Mouse (Mus musculus) layer of hippocampus, adult 18-20 months (tissue): Measurements from ENCODE around the gene Tmem156. TPM values are rescaled to one million over a fixed set of nuclear protein-coding genes. Genes with fewer than 3 reads are reported as not detected.

Experiments
- total RNA-seq, 2 experiments: library from RNA; stranded (reverse); gene quantifications; 2 replicates each; pipeline ENCODE4 v1.2.3; 2021

Tmem156 gene
- total RNA-seq, 2 experiments from 2014 or later: 0.37 to 0.53 TPM

Other genes with a start within 250 kb of the Tmem156 start
- under 1 TPM in 1 of 2 experiments, not detected in 1; 0.97 TPM for gene Tlr1, start 158.6 kb downstream of the Tmem156 start, total RNA-seq
- gene Tlr6, start 132.0 kb downstream of the Tmem156 start, total RNA-seq: 1 to 10 TPM in 1 of 2 experiments, under 1 TPM in 1; 0.89 to 1.2 TPM
- gene Fam114a1, start 122.1 kb downstream of the Tmem156 start, total RNA-seq: 1 to 10 TPM; 4.6 to 4.7 TPM
- 10 to 100 TPM; 49.7 to 50.7 TPM for gene Klhl5, start 15.4 kb upstream of the Tmem156 start, total RNA-seq
- gene Wdr19, start 107.6 kb upstream of the Tmem156 start, total RNA-seq: 10 to 100 TPM; 16.6 to 21.9 TPM
- gene Rfc1, start 243.5 kb upstream of the Tmem156 start, total RNA-seq: 10 to 100 TPM; 28.0 to 30.8 TPM